14 mouse cellular contexts compared by ENCODE assay signal in the genomic region with DNA sequence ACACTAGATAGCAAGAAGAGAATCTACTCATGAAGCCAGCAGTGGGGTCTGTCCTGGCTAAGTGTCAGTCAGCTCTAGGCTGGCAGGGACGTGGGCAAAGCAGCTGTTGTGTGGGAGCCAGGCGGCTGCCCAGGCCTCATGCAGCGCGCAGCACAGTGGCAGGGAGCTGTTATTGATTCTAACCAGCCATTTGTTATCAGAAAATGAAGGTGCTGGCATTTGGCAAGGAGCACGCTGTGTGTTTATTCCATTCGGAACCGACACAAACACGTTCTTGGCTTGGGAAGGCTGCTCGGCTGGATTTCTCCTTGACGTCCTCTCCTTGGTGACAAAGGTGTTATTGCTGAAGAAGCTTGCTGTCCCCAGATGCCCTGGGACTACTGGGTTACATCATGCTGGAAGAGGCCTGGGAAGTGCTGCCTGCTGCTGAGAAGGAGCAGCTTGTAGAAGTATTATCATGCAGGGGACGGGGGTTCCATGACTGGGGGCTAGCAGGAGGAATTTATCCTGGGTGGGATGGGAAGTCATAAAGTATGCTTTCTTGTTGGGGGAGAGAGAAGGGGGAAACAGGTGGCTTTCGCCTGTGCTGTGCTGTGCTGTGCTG.
DNase-seq lines count a peak whose midpoint lies in the region; ATAC-seq and TF ChIP-seq lines count a peak whose summit lies in the region.
"Had no signal": no experiment of that assay in that cellular context is flagged by ENCODE, and none has a peak within 500 bp of the region (broad histone marks: within the 10 kb centered on the region; RNA-seq: fewer than 3 reads in every experiment).

No protein-coding gene starts in this region.

- no peak for TF ChIP-seq POLR2A in lung, adult 2 months (IDR thresholded peaks at IDR 0.05; ENCODE audit: borderline replicate concordance, extremely low read depth, low read depth, low read length)

- no peak for ATAC-seq in hindbrain, postnatal 0 days
- ATAC-seq: activated CD4-positive, CD25-positive, alpha-beta regulatory T cell, adult 4 months; forebrain, embryonic 16.5 days had no signal

- H3K9me3 ChIP-seq in hindbrain, postnatal 0 days (ENCODE audit: low read length) = no peaks in the 10 kb centered on the region
- H3K9me3 ChIP-seq: embryonic facial prominence, embryonic 10.5 days; heart, embryonic 15.5 days; midbrain, embryonic 12.5 days had no signal

- TF ChIP-seq CTCF in lung, adult 2 months (IDR thresholded peaks at IDR 0.05; ENCODE audit: insufficient read depth, low read length) = no peak
- no peak for TF ChIP-seq CTCF in hindbrain, postnatal 0 days (IDR thresholded peaks at IDR 0.05; ENCODE audit: low read depth)
- TF ChIP-seq CTCF in left cerebral cortex, adult 2 months (IDR thresholded peaks at IDR 0.05) = peak; percentile 3; the same call in 1 of the 2 replicates

- intact Hi-C loops in left cerebral cortex, adult 2 months (cut with DNase I) = no loop called here
- intact Hi-C loops in heart, postnatal 25 days (cut with DNase I) = no loop called here

- no peaks in the 10 kb centered on the region for H3K36me3 ChIP-seq in hindbrain, postnatal 0 days (ENCODE audit: insufficient read depth, low read length)
- H3K36me3 ChIP-seq: embryonic facial prominence, embryonic 10.5 days; heart, embryonic 15.5 days; midbrain, embryonic 12.5 days had no signal

- no peaks in the 10 kb centered on the region for H3K4me1 ChIP-seq in lung, adult 2 months (ENCODE audit: control insufficient read depth, insufficient read depth, low read length)
- H3K4me1 ChIP-seq in hindbrain, postnatal 0 days (ENCODE audit: insufficient read depth, low read length) = 0 out of 2 replicates have a peak, but pooled peaks cover 6% of the 10 kb centered on the region
- H3K4me1 ChIP-seq: embryonic facial prominence, embryonic 10.5 days; heart, embryonic 15.5 days; midbrain, embryonic 12.5 days had no signal

- no peak overlapping the region for H3K9ac ChIP-seq in hindbrain, postnatal 0 days (replicated peaks; ENCODE audit: low read length)
- H3K9ac ChIP-seq: heart, embryonic 15.5 days; liver, embryonic 14.5 days; midbrain, embryonic 12.5 days had no signal

- no peaks in the 10 kb centered on the region for H3K27me3 ChIP-seq in hindbrain, postnatal 0 days (ENCODE audit: insufficient read depth, low read length)
- H3K27me3 ChIP-seq: heart, embryonic 15.5 days; midbrain, embryonic 12.5 days had no signal

- WGBS in lung, adult 2 months = 47% methylated on average over 12 of the region's 12 CpGs
- 31% methylated on average over 12 of the region's 12 CpGs for WGBS in hindbrain, postnatal 0 days

- DNase-seq in lung, postnatal 14 days = peak; percentile 6
- no peak for DNase-seq in lung, adult 2 months
- peak; percentile 62 for DNase-seq in hindbrain, postnatal 0 days (ENCODE audit: low spot score)
- DNase-seq in left cerebral cortex, adult 2 months (ENCODE audit: extremely low spot score in 1 of 2, low spot score in 2 of 2) = peak; percentile 35 to 46
- peak; percentile 30 to 45 for DNase-seq in right cerebral cortex, postnatal 36 days (ENCODE audit: low spot score in 2 of 2)
- DNase-seq in spleen, postnatal 10 days (ENCODE audit: low spot score in 2 of 2) = no peak
- no peak for DNase-seq in heart, postnatal 25 days (ENCODE audit: low spot score)

- 0 out of 2 replicates have a peak overlapping the region, but pooled peaks have one; percentile 26 for H3K27ac ChIP-seq in hindbrain, postnatal 0 days
- peak overlapping the region; percentile 28; the same call in 1 of the 2 replicates for H3K27ac ChIP-seq in left cerebral cortex, adult 2 months
- H3K27ac ChIP-seq: embryonic facial prominence, embryonic 10.5 days; heart, embryonic 15.5 days; kidney, postnatal 0 days; liver, embryonic 14.5 days; midbrain, embryonic 12.5 days had no signal

- H3K4me3 ChIP-seq in lung, adult 2 months (replicated peaks; ENCODE audit: extremely low read depth, low read depth, low read length) = no peak overlapping the region
- H3K4me3 ChIP-seq in hindbrain, postnatal 0 days (ENCODE audit: low read length) = no peak overlapping the region
- H3K4me3 ChIP-seq in left cerebral cortex, adult 2 months = no peak overlapping the region
- H3K4me3 ChIP-seq: embryonic facial prominence, embryonic 10.5 days; heart, embryonic 15.5 days; midbrain, embryonic 12.5 days had no signal

- no peak overlapping the region for H3K4me2 ChIP-seq in hindbrain, postnatal 0 days (ENCODE audit: low read depth, low read length)
- H3K4me2 ChIP-seq: heart, embryonic 15.5 days; midbrain, embryonic 12.5 days had no signal

Comparison
In these comparisons a context has a peak if more than half of its experiments do, and no peak if none do; other contexts are left out.
1. DNase-seq: peak in lung, postnatal 14 days (single experiment), hindbrain, postnatal 0 days (single experiment), left cerebral cortex, adult 2 months (2 of 2) and right cerebral cortex, postnatal 36 days (2 of 2); none in lung, adult 2 months (single experiment), spleen, postnatal 10 days (0 of 2) and heart, postnatal 25 days (single experiment).